Mouse (Mus musculus) liver, embryonic 13.5 days (tissue): ENCODE data around the gene Zfp719. TPM values are rescaled to one million over a fixed set of nuclear protein-coding genes. Genes with fewer than 3 reads are reported as not detected.

Experiments used
- polyA plus RNA-seq: library from polyadenylated mRNA; unstranded; fragments of >200 nt; fragmentation: Nextera tagmentation; extraction: Ambion mirVana; gene quantifications from 2 replicates; pipeline ENCODE4 v1.2.1, GENCODE M21; 2015

The Zfp719 gene
- polyA plus RNA-seq, 1 experiment from 2014 or later, result 2.0 TPM

Other genes starting within 250 kb of the Zfp719 start
- gene Siglecf, start 228.3 kb upstream of the Zfp719 start, polyA plus RNA-seq, result 2.0 and 2.2 TPM in 2 replicates
- 0.28 and 0.32 TPM in 2 replicates for gene Siglecg, start 171.4 kb upstream of the Zfp719 start, polyA plus RNA-seq
- gene Lim2, start 151.9 kb upstream of the Zfp719 start, polyA plus RNA-seq, result not detected in 2 replicates
- 7.1 and 9.6 TPM in 2 replicates for gene Nkg7, start 142.5 kb upstream of the Zfp719 start, polyA plus RNA-seq
- gene Cldnd2, start 138.8 kb upstream of the Zfp719 start, polyA plus RNA-seq, result not detected in 2 replicates
- gene Etfb, start 135.5 kb upstream of the Zfp719 start, polyA plus RNA-seq, result 241 and 252 TPM in 2 replicates
- gene Gm45233, start 135.5 kb upstream of the Zfp719 start, polyA plus RNA-seq, result not detected in 2 replicates
- gene Vsig10l, start 116.5 kb upstream of the Zfp719 start, polyA plus RNA-seq, result 0.58 and 0.85 TPM in 2 replicates
- not detected in 2 replicates for gene Iglon5, start 89.5 kb upstream of the Zfp719 start, polyA plus RNA-seq
- gene 4931406B18Rik, start 73.7 kb upstream of the Zfp719 start, polyA plus RNA-seq, result not detected in 2 replicates
- 1.3 TPM in 2 replicates for gene Cd33, start 35.2 kb upstream of the Zfp719 start, polyA plus RNA-seq
- 0.20 and 0.27 TPM in 2 replicates for gene Zfp658, start 17.4 kb upstream of the Zfp719 start, polyA plus RNA-seq
- 0.08 TPM in 1 of 2 replicates, not detected in the other for gene Zfp819, start 27.6 kb downstream of the Zfp719 start, polyA plus RNA-seq
- not detected in 2 replicates for gene Ceacam18, start 55.1 kb downstream of the Zfp719 start, polyA plus RNA-seq
- 1.6 and 1.9 TPM in 2 replicates for gene Siglece, start 80.6 kb downstream of the Zfp719 start, polyA plus RNA-seq
- 5.2 and 5.3 TPM in 2 replicates for gene Ctu1, start 92.4 kb downstream of the Zfp719 start, polyA plus RNA-seq
- not detected in 2 replicates for gene Klk14, start 110.8 kb downstream of the Zfp719 start, polyA plus RNA-seq
- not detected in 2 replicates for gene Klk13, start 133.0 kb downstream of the Zfp719 start, polyA plus RNA-seq
- not detected in 2 replicates for gene Klk12, start 189.3 kb downstream of the Zfp719 start, polyA plus RNA-seq
- not detected in 2 replicates for gene Klk11, start 195.0 kb downstream of the Zfp719 start, polyA plus RNA-seq
- gene Klk10, start 201.4 kb downstream of the Zfp719 start, polyA plus RNA-seq, result not detected in 2 replicates
- not detected in 2 replicates for gene Klk9, start 212.3 kb downstream of the Zfp719 start, polyA plus RNA-seq
- 9.3 and 11.1 TPM in 2 replicates for gene Klk8, start 218.0 kb downstream of the Zfp719 start, polyA plus RNA-seq
- not detected in 2 replicates for gene Klk7, start 231.7 kb downstream of the Zfp719 start, polyA plus RNA-seq
- not detected in 2 replicates for gene Klk6, start 244.9 kb downstream of the Zfp719 start, polyA plus RNA-seq